Mouse (Mus musculus) brain, embryonic 14.5 days (tissue): ENCODE measurements at regions not wholly inside any gene's neighbourhood (a gene's known extent, or its start where the extent isn't known, plus 50 kb on each side); places are given as distances from the start of the nearest gene placed in this dataset.

ENCODE experiments used
- CTCF ChIP-seq: fragments of 200-500 bp; IDR thresholded peaks from 2 replicates; pipeline ENCODE4 v1.5.1; 2012; ENCODE audit warnings: inconsistent platforms, mild to moderate bottlenecking, moderate library complexity, borderline replicate concordance; ENCODE audit not compliant: insufficient read depth, insufficient read length; ENCODE audit errors: extremely low read depth
- POLR2A ChIP-seq: fragments of 200-500 bp; IDR thresholded peaks from 2 replicates; pipeline ENCODE4 v1.6.1; 2012; ENCODE audit warnings: mild to moderate bottlenecking, inconsistent platforms, borderline replicate concordance; ENCODE audit not compliant: poor library complexity, insufficient read depth, insufficient read length, severe bottlenecking; ENCODE audit errors: extremely low read depth

- TF ChIP-seq CTCF, result no peak
- TF ChIP-seq POLR2A, result no peak
Measured at GRCm38 (mm10) chr6:27029008-27029407, 1106.0 kb downstream of the Grm8 start.
